Mouse (Mus musculus) gastrocnemius, postnatal 36 days (tissue): ENCODE measurements around the gene Plekhg2. TPM values are rescaled to one million over a fixed set of nuclear protein-coding genes. Genes with fewer than 3 reads are reported as not detected.

Experiments
- DNase-seq, 2 experiments: peaks; one replicate each; pipeline ENCODE4 v3.0.0; 2022
- intact Hi-C: fragments of 180-260 bp; cut with DNase I; formaldehyde crosslinking; loops from one replicate; pipeline ENCODE4 v1.15.1; 2025
- total RNA-seq, 2 experiments: library from RNA; stranded (reverse); gene quantifications; 2 replicates each; pipeline ENCODE4 v1.2.3; 2021

Plekhg2 gene
- total RNA-seq, 2 experiments from 2014 or later, result 4.7 to 7.8 TPM

GRCm38 (mm10) chr7:28341381-28341780 lies 31.0 kb downstream of the Plekhg2 start:
- no peak for DNase-seq
- intact Hi-C loops, result no loop called here

- DNase-seq, result peak; percentile 51 to 52
- intact Hi-C loops, result no loop called here
Observed at GRCm38 (mm10) chr7:28339213-28339917, 33.0 kb downstream of the Plekhg2 start.

- DNase-seq, result peak; percentile 93 to 97
- intact Hi-C loops, result no loop called here
Observed at GRCm38 (mm10) chr7:28338108-28338998, 34.0 kb downstream of the Plekhg2 start, which contains the start of gene Supt5. Supt5 (minus strand) TSS chr7:28338746.

GRCm38 (mm10) chr7:28335471-28335870 lies 36.9 kb downstream of the Plekhg2 start:
- intact Hi-C loops, result no loop called here
- DNase-seq, result no peak

- no peak for DNase-seq
- intact Hi-C loops, result no loop called here
Observed at GRCm38 (mm10) chr7:28334534-28334933, 37.9 kb downstream of the Plekhg2 start.

- intact Hi-C loops, result no loop called here
- no peak for DNase-seq
Observed at GRCm38 (mm10) chr7:28328260-28328659, 44.1 kb downstream of the Plekhg2 start.

GRCm38 (mm10) chr7:28326457-28326856 lies 45.9 kb downstream of the Plekhg2 start:
- intact Hi-C loops, result no loop called here
- no peak for DNase-seq

- intact Hi-C loops, result no loop called here
- no peak for DNase-seq
Observed at GRCm38 (mm10) chr7:28325293-28325692, 47.1 kb downstream of the Plekhg2 start.

- DNase-seq, result no peak
- intact Hi-C loops, result no loop called here
Observed at GRCm38 (mm10) chr7:28321974-28322720, 50.3 kb downstream of the Plekhg2 start.

GRCm38 (mm10) chr7:28318714-28319113 lies 53.7 kb downstream of the Plekhg2 start:
- intact Hi-C loops, result no loop called here
- DNase-seq, result no peak

- intact Hi-C loops, result no loop called here
- no peak for DNase-seq
Observed at GRCm38 (mm10) chr7:28318036-28318435, 54.4 kb downstream of the Plekhg2 start.

- DNase-seq, result peak; percentile 92 to 96
- intact Hi-C loops, result no loop called here
Observed at GRCm38 (mm10) chr7:28311926-28312543, 60.4 kb downstream of the Plekhg2 start, which contains the start of gene Timm50. Timm50 (minus strand) TSS chr7:28312072.

- intact Hi-C loops, result no loop called here
- no peak for DNase-seq
Observed at GRCm38 (mm10) chr7:28311151-28311925, 61.1 kb downstream of the Plekhg2 start.

- intact Hi-C loops, result no loop called here
- no peak for DNase-seq
Observed at GRCm38 (mm10) chr7:28309737-28310136, 62.7 kb downstream of the Plekhg2 start.

Other genes with a start within 250 kb of the Plekhg2 start
- not detected for gene 9530053A07Rik, start 243.1 kb downstream of the Plekhg2 start, total RNA-seq
- gene Fbl, start 202.9 kb downstream of the Plekhg2 start, total RNA-seq, result 10 to 100 TPM; 18.8 to 22.9 TPM
- gene Dyrk1b, start 193.1 kb downstream of the Plekhg2 start, total RNA-seq, result 10 to 100 TPM; 82.4 to 90.6 TPM
- gene Eid2, start 104.7 kb downstream of the Plekhg2 start, total RNA-seq, result 1 to 10 TPM; 4.9 to 6.3 TPM
- gene Eid2b, start 94.9 kb downstream of the Plekhg2 start, total RNA-seq, result 1 to 10 TPM; 5.2 to 5.9 TPM
- not detected for gene Selenov, start 81.4 kb downstream of the Plekhg2 start, total RNA-seq
- gene Dll3, start 70.4 kb downstream of the Plekhg2 start, total RNA-seq, result not detected
- gene Timm50, start 60.5 kb downstream of the Plekhg2 start, total RNA-seq, result 10 to 100 TPM; 41.9 to 42.5 TPM
- gene Supt5, start 33.9 kb downstream of the Plekhg2 start, total RNA-seq, result 10 to 100 TPM; 52.0 to 61.4 TPM
- gene Rps16, start 21.9 kb downstream of the Plekhg2 start, total RNA-seq, result 100 to 1,000 TPM; 298 to 415 TPM
- gene Zfp36, start 7.7 kb upstream of the Plekhg2 start, total RNA-seq, result 10 to 100 TPM in 1 of 2 experiments, 1 to 10 TPM in 1; 6.1 to 20.5 TPM
- 10 to 100 TPM; 19.1 to 22.1 TPM for gene Med29, start 20.1 kb upstream of the Plekhg2 start, total RNA-seq
- 10 to 100 TPM; 27.0 to 27.6 TPM for gene Paf1, start 20.4 kb upstream of the Plekhg2 start, total RNA-seq
- gene Gmfg, start 64.8 kb upstream of the Plekhg2 start, total RNA-seq, result 1 to 10 TPM; 2.2 to 4.4 TPM
- under 1 TPM; 0.20 to 0.30 TPM for gene Lrfn1, start 79.4 kb upstream of the Plekhg2 start, total RNA-seq
- gene Ifnl2, start 137.9 kb upstream of the Plekhg2 start, total RNA-seq, result not detected
- gene Ifnl3, start 150.2 kb upstream of the Plekhg2 start, total RNA-seq, result not detected
- gene Sycn, start 168.3 kb upstream of the Plekhg2 start, total RNA-seq, result not detected
- gene Nccrp1, start 174.7 kb upstream of the Plekhg2 start, total RNA-seq, result not detected
- gene Samd4b, start 225.5 kb upstream of the Plekhg2 start, total RNA-seq, result 10 to 100 TPM; 11.6 to 13.9 TPM
- gene Pak4, start 225.6 kb upstream of the Plekhg2 start, total RNA-seq, result 1 to 10 TPM; 1.8 to 2.5 TPM